Mouse (Mus musculus) hindbrain, embryonic 11.5 days (tissue): Measurements from ENCODE around the gene Zfp524. TPM values are rescaled to one million over a fixed set of nuclear protein-coding genes. Genes with fewer than 3 reads are reported as not detected.

ENCODE experiments used
- ATAC-seq: fragments of 200-750 bp; cut with Nextera tagmentation; 2 replicates; pipeline ENCODE4 v1.8.0; 2017; ENCODE audit warnings: mild to moderate bottlenecking, moderate TSS enrichment, moderate library complexity; ENCODE audit not compliant: low FRiP score
- DNase-seq: peaks from one replicate; pipeline ENCODE4 v3.0.0-alpha.2; 2015; ENCODE audit warnings: low spot score
- H3K27ac ChIP-seq: fragments of 300-500 bp; sonication (generic); 2 replicates; pipeline ENCODE4 v1.5.1; 2014; ENCODE audit warnings: mild to moderate bottlenecking, low read depth, low read length
- H3K27me3 ChIP-seq: fragments of 300-500 bp; sonication (generic); 2 replicates; pipeline ENCODE4 v1.6.1; 2014; ENCODE audit warnings: mild to moderate bottlenecking, low read length, moderate library complexity, mixed read lengths; ENCODE audit not compliant: control insufficient read depth, insufficient read depth
- H3K36me3 ChIP-seq: fragments of 300-500 bp; sonication (generic); 2 replicates; pipeline ENCODE4 v1.6.1; 2014; ENCODE audit warnings: mild to moderate bottlenecking, low read length, moderate library complexity, mixed read lengths; ENCODE audit not compliant: control insufficient read depth, insufficient read depth
- H3K4me1 ChIP-seq: fragments of 300-500 bp; sonication (generic); replicated peaks from 2 replicates; pipeline ENCODE4 v1.6.1; 2014; ENCODE audit warnings: low read length, mixed read lengths; ENCODE audit not compliant: control insufficient read depth, insufficient read depth
- H3K4me2 ChIP-seq: fragments of 300-500 bp; sonication (generic); replicated peaks from 2 replicates; pipeline ENCODE4 v1.6.1; 2014; ENCODE audit warnings: mild to moderate bottlenecking, low read depth, low read length
- H3K4me3 ChIP-seq: fragments of 300-500 bp; sonication (generic); 2 replicates; pipeline ENCODE4 v1.5.1; 2014; ENCODE audit warnings: low read depth, low read length
- H3K9ac ChIP-seq: fragments of 300-500 bp; sonication (generic); 2 replicates; pipeline ENCODE4 v1.6.1; 2014; ENCODE audit warnings: low read depth, low read length
- H3K9me3 ChIP-seq: fragments of 300-500 bp; sonication (generic); 2 replicates; pipeline ENCODE4 v1.6.1; 2016; ENCODE audit warnings: low read length; ENCODE audit not compliant: control insufficient read depth
- WGBS: fragments of 180-500 bp; shearing (Covaris S2); extraction: QIAGEN DNeasy Blood & Tissue Kit; methylation state at CpG from one replicate; pipeline ENCODE4 v1.1.7; 2014; 5-methylcytosine and 5-hydroxymethylcytosine counted together
- polyA plus RNA-seq: library from polyadenylated mRNA; unstranded; fragments of >200 nt; fragmentation: Nextera tagmentation; extraction: Ambion mirVana; gene quantifications from 2 replicates; pipeline ENCODE4 v1.2.1, GENCODE M21; 2014

Gene Zfp524
- polyA plus RNA-seq, 1 experiment from 2014 or later = 10.6 TPM

DNA sequence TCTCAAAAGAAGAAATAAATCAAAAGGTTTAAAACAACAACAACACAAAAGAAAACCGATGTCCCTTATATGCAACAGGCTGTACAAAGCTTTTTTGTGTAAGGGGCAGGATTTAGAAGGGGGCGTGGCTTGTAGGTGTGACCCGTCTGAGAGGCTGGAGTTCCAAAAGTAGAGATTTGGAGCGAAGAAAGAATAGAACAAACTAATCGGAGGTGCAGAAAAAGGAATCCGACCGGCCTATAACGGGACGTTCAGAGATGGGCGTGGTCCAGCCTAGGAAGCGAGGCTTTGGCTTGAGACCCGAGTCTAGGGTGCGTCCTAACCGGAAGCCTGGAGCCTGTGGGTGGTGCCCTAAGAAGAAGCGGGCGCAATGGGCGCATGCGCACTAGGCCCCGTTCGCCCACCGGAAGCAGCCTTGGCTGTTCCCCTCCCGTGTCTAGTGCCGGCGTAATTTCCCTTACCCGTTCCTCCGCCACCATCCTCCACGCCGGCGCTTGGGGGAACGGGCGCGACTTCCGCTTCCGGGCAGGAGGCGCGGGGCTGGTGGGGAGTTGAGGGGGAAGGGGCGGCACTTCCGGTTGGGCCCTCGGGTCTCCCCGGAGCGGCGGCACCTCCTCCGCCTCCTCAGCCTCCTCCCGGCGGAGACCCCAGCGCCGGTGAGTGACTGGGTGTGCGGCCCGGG, 5.9 kb downstream of the Zfp524 start, which contains the start of the genes Zfp865 and Ccdc106:
TSS of gene Zfp865 (plus strand) at position 377 of the 682 bp plus-strand sequence.
TSS of gene Ccdc106 (plus strand) at position 554 of the 682 bp plus-strand sequence.
- ATAC-seq = peak; percentile 87

DNA sequence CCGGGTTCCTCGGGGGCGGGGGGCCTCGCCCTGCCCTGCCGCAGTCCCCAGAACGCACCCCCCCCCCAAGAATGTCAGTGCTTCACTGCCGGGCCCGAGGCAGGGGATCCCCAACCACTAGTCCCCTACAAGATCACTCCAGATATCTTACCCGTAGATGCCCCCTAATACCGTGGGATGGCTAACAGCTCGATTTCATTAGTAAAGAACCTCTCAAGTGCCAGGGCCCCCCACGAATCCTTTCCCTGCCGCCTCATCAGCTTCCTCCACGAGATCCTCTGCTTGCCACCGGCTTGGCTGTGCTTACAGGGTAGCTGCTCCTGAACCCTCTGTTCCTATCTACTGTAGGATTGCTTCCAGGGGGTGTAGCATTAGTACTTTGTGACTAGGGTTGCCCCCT, 6.5 kb downstream of the Zfp524 start:
- peaks cover 4% of the 10 kb centered on the region; the same call in 1 of the 2 replicates for H3K36me3 ChIP-seq
- H3K9me3 ChIP-seq = no peaks in the 10 kb centered on the region
- DNase-seq (no peak), ATAC-seq (peak; percentile 12)
- peak overlapping the region; percentile 96 for H3K9ac ChIP-seq
- under 1% methylated on average over 11 of the region's 15 CpGs for WGBS
- H3K27me3 ChIP-seq = no peaks in the 10 kb centered on the region
- peak overlapping the region; percentile 81 for H3K4me2 ChIP-seq
- peak overlapping the region; percentile 90 for H3K27ac ChIP-seq
- 0 out of 2 replicates have a peak, but pooled peaks cover 2% of the 10 kb centered on the region for H3K4me1 ChIP-seq
- peak overlapping the region; percentile 87 for H3K4me3 ChIP-seq

More for the DNA sequence above, 5.9 kb downstream of the Zfp524 start, which contains the start of the genes Zfp865 and Ccdc106:
- peak within 1 kb of the TSS; percentile 96 for H3K9ac ChIP-seq
- peak within 1 kb of the TSS; percentile 90 for H3K27ac ChIP-seq
- peak within 1 kb of the TSS; percentile 81 for H3K4me2 ChIP-seq
- H3K9me3 ChIP-seq = no peaks in the 10 kb centered on the region
- WGBS = under 1% methylated on average over 34 of the region's 49 CpGs
- DNase-seq = peak; percentile 99
- peak within 1 kb of the TSS; percentile 87 for H3K4me3 ChIP-seq
- no peaks in the 10 kb centered on the region for H3K27me3 ChIP-seq
- H3K4me1 ChIP-seq = 0 out of 2 replicates have a peak, but pooled peaks cover 2% of the 10 kb centered on the region
- peaks cover 4% of the 10 kb centered on the region; the same call in 1 of the 2 replicates for H3K36me3 ChIP-seq

DNA sequence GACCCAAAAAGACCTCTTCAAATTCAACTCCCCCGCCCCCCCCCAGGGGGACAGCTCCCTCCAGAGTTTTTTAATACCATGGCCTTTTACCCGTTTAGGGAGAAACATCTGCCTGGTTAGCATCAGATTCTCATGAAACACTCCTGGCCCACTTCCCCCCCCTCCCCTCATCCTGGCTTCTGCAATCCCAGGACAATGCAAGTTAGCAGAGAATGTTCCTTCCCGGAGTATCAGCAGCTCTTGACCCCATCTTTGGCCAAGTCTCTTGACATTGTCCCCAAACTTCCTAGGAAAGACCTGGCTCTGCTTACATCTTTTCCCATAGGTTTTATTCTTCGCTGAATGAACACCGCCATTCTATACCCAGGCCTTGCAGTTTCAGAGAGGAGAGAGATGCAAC, 7.0 kb downstream of the Zfp524 start:
- peak overlapping the region; percentile 87 for H3K4me3 ChIP-seq
- H3K9ac ChIP-seq = peak overlapping the region; percentile 96
- peak overlapping the region; percentile 81 for H3K4me2 ChIP-seq
- no peak for DNase-seq
- no peak for ATAC-seq
- no peaks in the 10 kb centered on the region for H3K9me3 ChIP-seq
- 0 out of 2 replicates have a peak, but pooled peaks cover 2% of the 10 kb centered on the region for H3K4me1 ChIP-seq
- WGBS = 54% methylated on average over 5 of the region's 5 CpGs
- H3K36me3 ChIP-seq = peaks cover 4% of the 10 kb centered on the region; the same call in 1 of the 2 replicates
- H3K27ac ChIP-seq = no peak overlapping the region
- H3K27me3 ChIP-seq = no peaks in the 10 kb centered on the region

DNA sequence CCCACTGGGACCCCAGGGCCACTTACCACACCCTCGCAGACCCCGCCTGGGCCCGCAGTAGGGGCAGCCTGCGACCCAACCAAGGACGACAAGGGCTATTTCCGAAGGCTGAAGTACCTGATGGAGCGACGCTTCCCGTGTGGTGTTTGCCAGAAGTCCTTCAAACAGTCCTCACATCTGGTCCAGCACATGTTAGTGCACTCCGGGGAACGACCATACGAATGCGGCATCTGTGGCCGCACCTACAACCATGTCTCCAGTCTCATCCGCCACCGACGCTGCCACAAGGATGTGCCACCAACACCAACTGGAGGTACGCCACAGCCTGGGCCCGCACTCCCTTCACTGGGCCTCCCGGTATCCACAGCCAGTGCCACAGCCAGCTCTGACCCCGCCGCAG, 15.3 kb downstream of the Zfp524 start:
- H3K36me3 ChIP-seq = peaks cover 46% of the 10 kb centered on the region
- no peak for ATAC-seq
- H3K27me3 ChIP-seq = no peaks in the 10 kb centered on the region
- no peak overlapping the region for H3K9ac ChIP-seq
- H3K4me1 ChIP-seq = no peaks in the 10 kb centered on the region
- WGBS = 95% methylated on average over 22 of the region's 22 CpGs
- peaks cover 13% of the 10 kb centered on the region for H3K9me3 ChIP-seq
- no peak overlapping the region for H3K4me2 ChIP-seq
- no peak overlapping the region for H3K27ac ChIP-seq
- no peak overlapping the region for H3K4me3 ChIP-seq
- no peak for DNase-seq

DNA sequence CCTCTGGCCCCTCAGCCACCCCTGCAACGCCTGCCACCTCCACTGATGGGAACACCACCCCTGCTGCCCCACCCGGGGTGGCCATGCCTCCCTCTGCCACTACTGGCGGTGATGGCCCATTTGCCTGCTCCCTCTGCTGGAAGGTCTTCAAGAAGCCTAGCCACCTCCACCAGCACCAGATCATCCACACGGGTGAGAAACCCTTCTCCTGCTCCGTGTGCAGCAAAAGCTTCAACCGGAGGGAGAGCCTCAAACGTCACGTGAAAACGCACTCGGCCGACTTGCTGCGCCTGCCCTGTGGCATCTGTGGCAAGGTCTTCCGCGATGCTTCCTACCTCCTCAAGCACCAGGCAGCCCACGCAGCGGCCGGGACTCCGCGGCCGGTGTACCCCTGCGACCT, 15.7 kb downstream of the Zfp524 start:
- H3K4me3 ChIP-seq = no peak overlapping the region
- 92% methylated on average over 21 of the region's 21 CpGs for WGBS

DNA sequence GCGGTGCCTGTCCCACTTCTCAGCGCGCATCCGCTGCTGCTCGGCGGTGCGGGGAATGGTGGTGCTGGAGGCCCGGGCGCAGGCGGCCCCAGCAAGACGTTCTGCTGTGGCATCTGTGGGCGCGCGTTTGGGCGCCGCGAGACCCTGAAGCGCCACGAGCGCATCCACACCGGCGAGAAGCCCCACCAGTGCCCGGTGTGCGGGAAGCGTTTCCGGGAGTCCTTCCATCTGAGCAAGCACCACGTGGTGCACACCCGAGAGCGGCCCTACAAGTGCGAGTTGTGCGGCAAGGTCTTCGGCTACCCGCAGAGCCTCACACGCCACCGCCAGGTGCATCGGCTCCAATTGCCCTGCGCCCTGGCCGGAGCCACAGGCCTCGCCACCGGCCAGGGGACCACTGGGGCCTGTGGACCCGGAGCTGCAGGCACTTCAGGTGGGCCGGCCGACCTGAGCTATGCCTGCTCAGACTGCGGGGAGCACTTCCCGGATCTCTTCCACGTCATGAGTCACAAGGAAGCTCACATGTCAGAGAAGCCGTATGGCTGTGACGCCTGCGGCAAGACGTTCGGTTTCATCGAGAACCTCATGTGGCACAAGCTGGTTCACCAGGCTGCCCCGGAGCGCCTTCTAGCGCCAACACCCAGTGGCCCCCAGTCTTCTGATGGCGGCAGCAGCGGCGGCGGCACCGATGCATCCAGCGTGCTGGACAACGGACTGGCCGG, 16.5 kb downstream of the Zfp524 start:
- Histone ChIP-seq H3K4me2 (no peak overlapping the region), H3K4me1 (no peaks in the 10 kb centered on the region), H3K9ac (no peak overlapping the region), H3K9me3 (peaks cover 13% of the 10 kb centered on the region), H3K36me3 (peaks cover 50% of the 10 kb centered on the region), H3K4me3 (no peak overlapping the region), H3K27me3 (no peaks in the 10 kb centered on the region), H3K27ac (no peak overlapping the region)
- DNase-seq = no peak
- WGBS = 82% methylated on average over 63 of the region's 63 CpGs
- 0 out of 2 replicates have a peak, but pooled peaks have one; percentile 10 for ATAC-seq

More for the DNA sequence above, 15.7 kb downstream of the Zfp524 start:
- Histone ChIP-seq H3K9ac (no peak overlapping the region), H3K27me3 (no peaks in the 10 kb centered on the region), H3K36me3 (peaks cover 45% of the 10 kb centered on the region), H3K9me3 (peaks cover 13% of the 10 kb centered on the region), H3K27ac (no peak overlapping the region), H3K4me2 (no peak overlapping the region), H3K4me1 (no peaks in the 10 kb centered on the region)
- DNase-seq (no peak), ATAC-seq (no peak)

DNA sequence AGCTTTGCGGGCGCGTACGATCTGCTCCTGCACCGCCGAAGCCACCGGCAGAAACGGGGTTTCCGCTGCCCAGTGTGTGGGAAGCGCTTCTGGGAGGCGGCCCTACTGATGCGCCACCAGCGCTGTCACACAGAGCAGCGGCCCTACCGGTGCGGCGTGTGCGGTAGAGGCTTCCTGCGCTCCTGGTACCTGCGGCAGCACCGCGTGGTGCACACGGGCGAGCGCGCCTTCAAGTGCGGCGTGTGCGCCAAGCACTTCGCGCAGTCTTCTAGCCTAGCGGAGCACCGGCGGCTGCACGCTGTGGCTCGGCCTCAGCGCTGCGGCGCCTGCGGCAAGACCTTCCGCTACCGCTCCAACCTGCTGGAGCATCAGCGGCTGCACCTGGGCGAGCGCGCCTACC, 17.3 kb downstream of the Zfp524 start:
- H3K9ac ChIP-seq = no peak overlapping the region
- no peak for ATAC-seq
- peaks cover 13% of the 10 kb centered on the region for H3K9me3 ChIP-seq
- H3K4me1 ChIP-seq = no peaks in the 10 kb centered on the region
- DNase-seq = no peak
- H3K27me3 ChIP-seq = no peaks in the 10 kb centered on the region
- no peak overlapping the region for H3K4me2 ChIP-seq
- peaks cover 50% of the 10 kb centered on the region for H3K36me3 ChIP-seq
- H3K4me3 ChIP-seq = no peak overlapping the region
- 75% methylated on average over 46 of the region's 46 CpGs for WGBS
- H3K27ac ChIP-seq = no peak overlapping the region

DNA sequence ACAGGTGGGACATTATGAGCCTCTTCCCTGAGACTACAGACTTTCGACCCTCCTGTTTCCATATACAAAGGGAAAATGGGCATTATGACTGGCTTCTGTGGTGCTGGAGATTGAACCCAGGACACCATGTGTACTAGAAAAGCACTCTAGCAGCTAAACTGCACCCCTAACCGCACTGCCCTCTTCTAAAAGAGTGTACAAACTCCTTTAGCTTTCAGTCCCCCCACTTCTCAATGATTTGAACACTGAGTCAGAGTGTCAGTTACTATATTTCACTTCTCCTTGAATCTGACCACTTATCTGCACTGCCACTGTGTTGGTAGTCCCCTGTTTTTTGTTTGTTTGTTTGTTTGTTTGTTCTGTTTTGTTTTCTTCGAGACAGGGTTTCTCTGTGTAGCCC, 19.6 kb downstream of the Zfp524 start, which contains the start of gene 4632433K11Rik:
TSS of gene 4632433K11Rik (plus strand) at position 301 of the 400 bp plus-strand sequence.
- Histone ChIP-seq H3K36me3 (peaks cover 48% of the 10 kb centered on the region), H3K27me3 (no peaks in the 10 kb centered on the region), H3K4me3 (no peak within 1 kb of the TSS), H3K4me1 (no peaks in the 10 kb centered on the region), H3K4me2 (no peak within 1 kb of the TSS), H3K27ac (no peak within 1 kb of the TSS), H3K9ac (no peak within 1 kb of the TSS), H3K9me3 (peaks cover 13% of the 10 kb centered on the region)
- DNase-seq = no peak
- no peak for ATAC-seq
- WGBS = 94% methylated on average over 3 of the region's 3 CpGs
